Mouse (Mus musculus): ENCODE data around the gene Olfr653. TPM values are rescaled to one million over a fixed set of nuclear protein-coding genes. Genes with fewer than 3 reads are reported as not detected.

The Olfr653 gene
- polyA plus RNA-seq (2016; fragmentation: Nextera tagmentation; extraction: Ambion mirVana): 0.17 TPM in 1 of 2 replicates, not detected in the other

GRCm38 (mm10) chr7:104577014-104577413 lies at the start of gene Olfr653:
Gene Olfr653, plus strand, starts transcription at chr7:104577314.
- Histone ChIP-seq H3K4me3 (no peak within 1 kb of the TSS), H3K9me3 (no peaks in the 10 kb centered on the region), H3K27me3 (no peaks in the 10 kb centered on the region), H3K36me3 (no peaks in the 10 kb centered on the region), H3K4me2 (replicated peaks) (no peak within 1 kb of the TSS), H3K9ac (replicated peaks) (no peak within 1 kb of the TSS), H3K4me1 (no peaks in the 10 kb centered on the region), H3K27ac (replicated peaks) (no peak within 1 kb of the TSS)
- ATAC-seq (ENCODE audit: low FRiP score, low read depth): no peak
- 80% methylated on average over 2 of the region's 2 CpGs for WGBS

- H3K9ac ChIP-seq (replicated peaks): no peak within 1 kb of the TSS
- H3K27ac ChIP-seq (replicated peaks): no peak within 1 kb of the TSS
- no peaks in the 10 kb centered on the region for H3K36me3 ChIP-seq
- no peaks in the 10 kb centered on the region for H3K27me3 ChIP-seq
- H3K9me3 ChIP-seq: no peaks in the 10 kb centered on the region
- 86% methylated on average over 5 of the region's 5 CpGs for WGBS
- no peaks in the 10 kb centered on the region for H3K4me1 ChIP-seq
- H3K4me2 ChIP-seq (replicated peaks): no peak within 1 kb of the TSS
- ATAC-seq (ENCODE audit: low FRiP score, low read depth): no peak
- no peak within 1 kb of the TSS for H3K4me3 ChIP-seq
Observed at GRCm38 (mm10) chr7:104549833-104550232, 27.3 kb upstream of the Olfr653 start, which contains the start of gene Olfr651. Gene Olfr651, plus strand, starts transcription at chr7:104550133.

- H3K4me2 ChIP-seq (replicated peaks): no peak overlapping the region
- H3K27ac ChIP-seq (replicated peaks): no peak overlapping the region
- H3K27me3 ChIP-seq: no peaks in the 10 kb centered on the region
- no peak overlapping the region for H3K4me3 ChIP-seq
- H3K9me3 ChIP-seq: no peaks in the 10 kb centered on the region
- ATAC-seq (ENCODE audit: low FRiP score, low read depth): no peak
- no peak overlapping the region for H3K9ac ChIP-seq (replicated peaks)
- no peaks in the 10 kb centered on the region for H3K4me1 ChIP-seq
- no peaks in the 10 kb centered on the region for H3K36me3 ChIP-seq
- 66% methylated on average over 1 of the region's 1 CpGs for WGBS
Observed at GRCm38 (mm10) chr7:104552700-104553099, 24.4 kb upstream of the Olfr653 start.

- Histone ChIP-seq H3K4me1 (no peaks in the 10 kb centered on the region), H3K4me3 (no peak within 1 kb of the TSS), H3K36me3 (no peaks in the 10 kb centered on the region), H3K27me3 (no peaks in the 10 kb centered on the region), H3K27ac (replicated peaks) (no peak within 1 kb of the TSS), H3K9me3 (no peaks in the 10 kb centered on the region), H3K4me2 (replicated peaks) (no peak within 1 kb of the TSS), H3K9ac (replicated peaks) (no peak within 1 kb of the TSS)
- no peak for ATAC-seq (ENCODE audit: low FRiP score, low read depth)
Observed at GRCm38 (mm10) chr7:104560601-104561000, 16.5 kb upstream of the Olfr653 start, which contains the start of gene Olfr652. Gene Olfr652, plus strand, starts transcription at chr7:104560901.

- Histone ChIP-seq H3K4me3 (no peak overlapping the region), H3K27me3 (no peaks in the 10 kb centered on the region), H3K9ac (replicated peaks) (no peak overlapping the region), H3K36me3 (no peaks in the 10 kb centered on the region), H3K4me1 (no peaks in the 10 kb centered on the region), H3K27ac (replicated peaks) (no peak overlapping the region), H3K4me2 (replicated peaks) (no peak overlapping the region), H3K9me3 (no peaks in the 10 kb centered on the region)
- no peak for ATAC-seq (ENCODE audit: low FRiP score, low read depth)
- 90% methylated on average over 4 of the region's 4 CpGs for WGBS
Observed at GRCm38 (mm10) chr7:104580846-104581245, 3.7 kb downstream of the Olfr653 start.

GRCm38 (mm10) chr7:104581429-104581828 lies 4.3 kb downstream of the Olfr653 start:
- H3K36me3 ChIP-seq: no peaks in the 10 kb centered on the region

GRCm38 (mm10) chr7:104586725-104587124 lies 9.6 kb downstream of the Olfr653 start, which contains the start of gene Olfr654:
Gene Olfr654, plus strand, starts transcription at chr7:104587025.
- Histone ChIP-seq H3K9ac (replicated peaks) (no peak within 1 kb of the TSS), H3K36me3 (no peaks in the 10 kb centered on the region), H3K9me3 (no peaks in the 10 kb centered on the region), H3K27me3 (no peaks in the 10 kb centered on the region), H3K4me2 (replicated peaks) (no peak within 1 kb of the TSS), H3K27ac (replicated peaks) (no peak within 1 kb of the TSS), H3K4me1 (no peaks in the 10 kb centered on the region), H3K4me3 (no peak within 1 kb of the TSS)
- WGBS: 93% methylated on average over 4 of the region's 4 CpGs
- no peak for ATAC-seq (ENCODE audit: low FRiP score, low read depth)

More at GRCm38 (mm10) chr7:104581429-104581828, 4.3 kb downstream of the Olfr653 start:
- no peak for ATAC-seq (ENCODE audit: low FRiP score, low read depth)
- Histone ChIP-seq H3K4me2 (replicated peaks) (no peak overlapping the region), H3K27ac (replicated peaks) (no peak overlapping the region), H3K4me1 (no peaks in the 10 kb centered on the region), H3K9me3 (no peaks in the 10 kb centered on the region), H3K4me3 (no peak overlapping the region), H3K9ac (replicated peaks) (no peak overlapping the region), H3K27me3 (no peaks in the 10 kb centered on the region)
- WGBS: 92% methylated on average over 4 of the region's 4 CpGs

- H3K4me2 ChIP-seq (replicated peaks): no peak overlapping the region
- H3K27ac ChIP-seq (replicated peaks): no peak overlapping the region
- no peak overlapping the region for H3K4me3 ChIP-seq
- H3K4me1 ChIP-seq: no peaks in the 10 kb centered on the region
- H3K9ac ChIP-seq (replicated peaks): no peak overlapping the region
- H3K36me3 ChIP-seq: no peaks in the 10 kb centered on the region
- WGBS: 82% methylated on average over 5 of the region's 5 CpGs
- no peaks in the 10 kb centered on the region for H3K27me3 ChIP-seq
- no peaks in the 10 kb centered on the region for H3K9me3 ChIP-seq
- no peak for ATAC-seq (ENCODE audit: low FRiP score, low read depth)
Observed at GRCm38 (mm10) chr7:104588274-104588673, 11.2 kb downstream of the Olfr653 start.

GRCm38 (mm10) chr7:104601679-104602078 lies 24.6 kb downstream of the Olfr653 start, which contains the start of gene Olfr655:
Gene Olfr655, minus strand, starts transcription at chr7:104601779.
- no peak for ATAC-seq (ENCODE audit: low FRiP score, low read depth)
- Histone ChIP-seq H3K27me3 (no peaks in the 10 kb centered on the region), H3K27ac (replicated peaks) (no peak within 1 kb of the TSS), H3K4me2 (replicated peaks) (no peak within 1 kb of the TSS), H3K4me1 (no peaks in the 10 kb centered on the region), H3K4me3 (no peak within 1 kb of the TSS), H3K9me3 (no peaks in the 10 kb centered on the region), H3K36me3 (no peaks in the 10 kb centered on the region), H3K9ac (replicated peaks) (no peak within 1 kb of the TSS)
- 89% methylated on average over 2 of the region's 2 CpGs for WGBS

GRCm38 (mm10) chr7:104603173-104603572 lies 26.1 kb downstream of the Olfr653 start:
- no peak for ATAC-seq (ENCODE audit: low FRiP score, low read depth)
- Histone ChIP-seq H3K27me3 (no peaks in the 10 kb centered on the region), H3K9ac (replicated peaks) (no peak overlapping the region), H3K36me3 (no peaks in the 10 kb centered on the region), H3K9me3 (no peaks in the 10 kb centered on the region), H3K27ac (replicated peaks) (no peak overlapping the region), H3K4me3 (no peak overlapping the region), H3K4me1 (no peaks in the 10 kb centered on the region), H3K4me2 (replicated peaks) (no peak overlapping the region)
- 3% methylated on average over 3 of the region's 3 CpGs for WGBS

- no peak overlapping the region for H3K4me3 ChIP-seq
- H3K36me3 ChIP-seq: no peaks in the 10 kb centered on the region
- H3K4me1 ChIP-seq: no peaks in the 10 kb centered on the region
- H3K4me2 ChIP-seq (replicated peaks): no peak overlapping the region
- no peak for ATAC-seq (ENCODE audit: low FRiP score, low read depth)
- no peaks in the 10 kb centered on the region for H3K9me3 ChIP-seq
- no peak overlapping the region for H3K9ac ChIP-seq (replicated peaks)
- H3K27me3 ChIP-seq: no peaks in the 10 kb centered on the region
- H3K27ac ChIP-seq (replicated peaks): no peak overlapping the region
Observed at GRCm38 (mm10) chr7:104604727-104605126, 27.6 kb downstream of the Olfr653 start.

GRCm38 (mm10) chr7:104613655-104614054 lies 36.5 kb downstream of the Olfr653 start, which contains the start of gene Olfr656:
Gene Olfr656, plus strand, starts transcription at chr7:104613955.
- no peaks in the 10 kb centered on the region for H3K27me3 ChIP-seq
- H3K4me2 ChIP-seq (replicated peaks): no peak within 1 kb of the TSS
- H3K4me1 ChIP-seq: no peaks in the 10 kb centered on the region
- H3K9ac ChIP-seq (replicated peaks): no peak within 1 kb of the TSS
- no peak for ATAC-seq (ENCODE audit: low FRiP score, low read depth)
- WGBS: 66% methylated on average over 4 of the region's 4 CpGs
- H3K27ac ChIP-seq (replicated peaks): no peak within 1 kb of the TSS
- H3K9me3 ChIP-seq: no peaks in the 10 kb centered on the region
- no peak within 1 kb of the TSS for H3K4me3 ChIP-seq
- no peaks in the 10 kb centered on the region for H3K36me3 ChIP-seq

- Histone ChIP-seq H3K27ac (replicated peaks) (no peak within 1 kb of the TSS), H3K4me2 (replicated peaks) (no peak within 1 kb of the TSS), H3K9me3 (no peaks in the 10 kb centered on the region), H3K4me3 (no peak within 1 kb of the TSS), H3K4me1 (no peaks in the 10 kb centered on the region), H3K36me3 (no peaks in the 10 kb centered on the region), H3K27me3 (no peaks in the 10 kb centered on the region), H3K9ac (replicated peaks) (no peak within 1 kb of the TSS)
- no peak for ATAC-seq (ENCODE audit: low FRiP score, low read depth)
Observed at GRCm38 (mm10) chr7:104624494-104624893, 47.4 kb downstream of the Olfr653 start, which contains the start of gene Olfr657. Gene Olfr657, plus strand, starts transcription at chr7:104624794.
